Mouse (Mus musculus) MEL (cell line): ENCODE measurements around the gene Sgms1. TPM values are rescaled to one million over a fixed set of nuclear protein-coding genes. Genes with fewer than 3 reads are reported as not detected.

Experiments used
- DNase-seq: peaks from one replicate; pipeline ENCODE4 v3.0.0; 2011; ENCODE audit warnings: low read depth, low spot score
- H3K27ac ChIP-seq: 2 replicates; pipeline ENCODE4 v1.5.1; 2012; ENCODE audit warnings: low read depth, mild to moderate bottlenecking, control low read depth, low read length, moderate library complexity; ENCODE audit not compliant: control insufficient read depth
- H3K27me3 ChIP-seq, 2 experiments: fragments of 150-350 bp in 1 of 2; sonication (generic) in 1 of 2; 2 replicates each; pipeline ENCODE4 v1.6.1; 2012; ENCODE audit warnings: low read length in 2 of 2, mild to moderate bottlenecking in 2 of 2, improper control_type of control experiment in 1 of 2, moderate library complexity in 1 of 2; ENCODE audit not compliant: insufficient read depth in 2 of 2, control insufficient read depth in 1 of 2
- H3K36me3 ChIP-seq, 2 experiments: 2 replicates each; pipeline ENCODE4 v1.6.1; 2012 to 2014; ENCODE audit warnings: low read length in 2 of 2, improper control_type of control experiment in 1 of 2, inconsistent platforms in 1 of 2, mild to moderate bottlenecking in 1 of 2; ENCODE audit not compliant: insufficient read depth in 2 of 2, control insufficient read depth in 1 of 2
- H3K4me1 ChIP-seq, 2 experiments: fragments of 150-350 bp in 1 of 2; sonication (generic) in 1 of 2; 2 replicates each; pipeline ENCODE4 v1.6.1; 2012; ENCODE audit warnings: low read length in 2 of 2, improper control_type of control experiment in 1 of 2, mild to moderate bottlenecking in 1 of 2; ENCODE audit not compliant: insufficient read depth in 2 of 2, control insufficient read depth in 1 of 2
- H3K4me3 ChIP-seq, 2 experiments: fragments of 150-350 bp in 1 of 2; sonication (generic) in 1 of 2; 2 replicates each; pipeline ENCODE4 v1.5.1; 2012; ENCODE audit warnings: low read depth in 2 of 2, low read length in 2 of 2, mild to moderate bottlenecking in 2 of 2, moderate library complexity in 2 of 2, control low read depth in 1 of 2, improper control_type of control experiment in 1 of 2; ENCODE audit not compliant: control insufficient read depth in 1 of 2, insufficient read depth in 1 of 2
- H3K79me2 ChIP-seq: 2 replicates; pipeline ENCODE4 v1.6.1; 2012; ENCODE audit warnings: mild to moderate bottlenecking, low read length, moderate library complexity; ENCODE audit not compliant: control insufficient read depth, poor library complexity, insufficient read depth
- H3K9ac ChIP-seq: 2 replicates; pipeline ENCODE4 v1.6.1; 2012; ENCODE audit warnings: low read depth, mild to moderate bottlenecking, control low read depth, low read length, moderate library complexity; ENCODE audit not compliant: control insufficient read depth, poor library complexity, severe bottlenecking
- H3K9me3 ChIP-seq: fragments of 150-350 bp; sonication (generic); replicated peaks from 2 replicates; pipeline ENCODE4 v1.6.1; 2012; ENCODE audit warnings: mild to moderate bottlenecking, low read length, improper control_type of control experiment, moderate library complexity; ENCODE audit not compliant: insufficient read depth
- BHLHE40 ChIP-seq: IDR thresholded peaks from 2 replicates; pipeline ENCODE4 v1.6.1; 2012; ENCODE audit warnings: low read depth, mild to moderate bottlenecking, inconsistent platforms, low read length, improper control_type of control experiment, borderline replicate concordance
- CTCF ChIP-seq, 3 experiments: IDR thresholded peaks in 2 of 3; conservative IDR thresholded peaks in 1 of 3; 2 replicates each; pipeline ENCODE4 v1.5.1; 2011 to 2012; ENCODE audit warnings: low read length in 3 of 3, low read depth in 2 of 3, mild to moderate bottlenecking in 2 of 3, improper control_type of control experiment in 1 of 3, inconsistent platforms in 1 of 3, mixed read lengths in 1 of 3, moderate library complexity in 1 of 3; ENCODE audit not compliant: control insufficient read depth in 1 of 3, insufficient read depth in 1 of 3, poor library complexity in 1 of 3, severe bottlenecking in 1 of 3
- EP300 ChIP-seq, 2 experiments: IDR thresholded peaks; 2 replicates each; pipeline ENCODE4 v1.6.1; 2011; ENCODE audit warnings: improper control_type of control experiment in 2 of 2, low read length in 2 of 2, low read depth in 1 of 2, mild to moderate bottlenecking in 1 of 2
- GABPA ChIP-seq: IDR thresholded peaks from 2 replicates; pipeline ENCODE4 v1.6.1; 2012; ENCODE audit warnings: low read depth, mild to moderate bottlenecking, inconsistent platforms, low read length, improper control_type of control experiment, moderate library complexity
- GATA1 ChIP-seq: IDR thresholded peaks from 2 replicates; pipeline ENCODE4 v1.6.1; 2011; ENCODE audit warnings: low read depth, low read length, improper control_type of control experiment
- MEF2A ChIP-seq: IDR thresholded peaks from 2 replicates; pipeline ENCODE4 v1.6.1; 2014; ENCODE audit warnings: low read depth, mild to moderate bottlenecking, inconsistent platforms, low read length, improper control_type of control experiment; ENCODE audit not compliant: poor library complexity, insufficient replicate concordance, severe bottlenecking; ENCODE audit errors: extremely low read depth
- MYB ChIP-seq: IDR thresholded peaks from 2 replicates; pipeline ENCODE4 v1.6.1; 2011; ENCODE audit warnings: mild to moderate bottlenecking, low read depth, low read length, improper control_type of control experiment
- POLR2A ChIP-seq, 2 experiments: IDR thresholded peaks; 2 replicates each; pipeline ENCODE4 v1.6.1; 2011 to 2012; ENCODE audit warnings: low read length in 2 of 2, mild to moderate bottlenecking in 2 of 2, control low read depth in 1 of 2, improper control_type of control experiment in 1 of 2, low read depth in 1 of 2, moderate library complexity in 1 of 2; ENCODE audit not compliant: control insufficient read depth in 1 of 2, insufficient read depth in 1 of 2, poor library complexity in 1 of 2
- POLR2AphosphoS2 ChIP-seq: IDR thresholded peaks from 2 replicates; pipeline ENCODE4 v1.6.1; 2011; ENCODE audit warnings: low read length, improper control_type of control experiment
- POLR2AphosphoS5 ChIP-seq: IDR thresholded peaks from 2 replicates; pipeline ENCODE4 v1.6.1; 2012; ENCODE audit warnings: low read depth, borderline replicate concordance, mild to moderate bottlenecking, inconsistent platforms, low read length, moderate library complexity, mixed read lengths
- RAD21 ChIP-seq: IDR thresholded peaks from 2 replicates; pipeline ENCODE4 v1.6.1; 2011; ENCODE audit warnings: mild to moderate bottlenecking, low read depth, low read length, improper control_type of control experiment
- SIN3A ChIP-seq: IDR thresholded peaks from 2 replicates; pipeline ENCODE4 v1.6.1; 2012; ENCODE audit warnings: low read length, improper control_type of control experiment, inconsistent platforms
- SMC3 ChIP-seq: IDR thresholded peaks from 2 replicates; pipeline ENCODE4 v1.6.1; 2011; ENCODE audit warnings: low read depth, low read length, improper control_type of control experiment
- TAL1 ChIP-seq: IDR thresholded peaks from 2 replicates; pipeline ENCODE4 v1.6.1; 2012; ENCODE audit warnings: mild to moderate bottlenecking, inconsistent platforms, low read length, moderate library complexity, mixed read lengths
- TBP ChIP-seq: IDR thresholded peaks from 2 replicates; pipeline ENCODE4 v1.8.0; 2011; ENCODE audit warnings: low read depth, low read length, improper control_type of control experiment
- TCF12 ChIP-seq: IDR thresholded peaks from 2 replicates; pipeline ENCODE4 v1.6.1; 2014; ENCODE audit warnings: low read depth, mild to moderate bottlenecking, inconsistent platforms, low read length, improper control_type of control experiment, moderate library complexity
- USF1 ChIP-seq: IDR thresholded peaks from 2 replicates; pipeline ENCODE4 v1.6.1; 2014; ENCODE audit warnings: low read depth, mild to moderate bottlenecking, inconsistent platforms, low read length, improper control_type of control experiment, moderate library complexity
- ZC3H11A ChIP-seq: IDR thresholded peaks from 2 replicates; pipeline ENCODE4 v1.6.1; 2012; ENCODE audit warnings: low read depth, mild to moderate bottlenecking, inconsistent platforms, low read length, improper control_type of control experiment
- ZKSCAN1 ChIP-seq: IDR thresholded peaks from 2 replicates; pipeline ENCODE4 v1.6.1; 2012; ENCODE audit warnings: low read depth, mild to moderate bottlenecking, inconsistent platforms, low read length, improper control_type of control experiment, moderate library complexity
- polyA plus RNA-seq, 2 experiments: library from polyadenylated mRNA; stranded (reverse) in 1 of 2; unstranded in 1 of 2; fragments of >175 nt in 1 of 2; fragments of >200 nt in 1 of 2; gene quantifications; 2 replicates each; pipeline versions ENCODE4 v1.2.1 to v1.2.4; 2012; ENCODE audit warnings: low replicate concordance in 2 of 2, low read depth in 1 of 2; ENCODE audit not compliant: insufficient read length in 2 of 2, insufficient read depth in 1 of 2, missing spikeins in 1 of 2
- total RNA-seq: library from RNA; depleted of rRNA; stranded (reverse); fragments of 300-350 nt; gene quantifications from 2 replicates; pipeline ENCODE4 v1.2.3, GENCODE M21; 2012

Sgms1 gene
- total and polyA plus RNA-seq, 3 experiments: 16.3 to 18.5 TPM; not detected in 1

GRCm38 (mm10) chr19:32129281-32129680, 260.2 kb downstream of the Sgms1 start:
- Histone ChIP-seq H3K27me3 (no peaks in the 10 kb centered on the region), H3K27ac (no peak overlapping the region), H3K4me1 (peaks cover 0 to 4% of the 10 kb centered on the region in 2 experiments; a peak in 1 of 4 replicates), H3K9ac (no peak overlapping the region), H3K9me3 (no peaks in the 10 kb centered on the region), H3K4me3 (no peak overlapping the region), H3K79me2 (no peaks in the 10 kb centered on the region), H3K36me3 (peaks cover 3 to 4% of the 10 kb centered on the region in 2 experiments)
- TF ChIP-seq ZKSCAN1 (no peak), MYB (no peak), TCF12 (peak; percentile 6; the same call in 1 of the 2 replicates), EP300 (IDR thresholded peaks at IDR 0.05; ENCODE audit: low read depth in 1 of 2, low read length in 2 of 2) (peak in 1 of 2 experiments; percentile 51; a peak in 2 of 4 replicates), GATA1 (peak; percentile 47; the same call in 1 of the 2 replicates), TAL1 (peak; percentile 17; the same call in 1 of the 2 replicates), USF1 (no peak), POLR2AphosphoS5 (no peak), POLR2A (IDR thresholded peaks at IDR 0.05; ENCODE audit: control insufficient read depth in 1 of 2, insufficient read depth in 1 of 2, low read depth in 1 of 2, low read length in 2 of 2, poor library complexity in 1 of 2) (no peak)
- peak; percentile 40 for DNase-seq

- DNase-seq: peak; percentile 43
- no peak overlapping the region for H3K4me3 ChIP-seq
- no peaks in the 10 kb centered on the region for H3K9me3 ChIP-seq
- no peak overlapping the region for H3K9ac ChIP-seq
- H3K4me1 ChIP-seq: peaks cover 0 to 4% of the 10 kb centered on the region in 2 experiments; a peak in 1 of 4 replicates
- H3K79me2 ChIP-seq: no peaks in the 10 kb centered on the region
- H3K27me3 ChIP-seq: no peaks in the 10 kb centered on the region
- no peak for TF ChIP-seq POLR2AphosphoS2
- TF ChIP-seq MEF2A: no peak
- TF ChIP-seq BHLHE40: no peak
- no peak for TF ChIP-seq POLR2AphosphoS5
- TF ChIP-seq CTCF (IDR thresholded peaks at IDR 0.05 in 2 of 3, conservative IDR thresholded peaks at IDR 0.05 in 1 of 3; ENCODE audit: control insufficient read depth in 1 of 3, insufficient read depth in 1 of 3, low read depth in 2 of 3, low read length in 3 of 3, poor library complexity in 1 of 3, severe bottlenecking in 1 of 3): peak; percentile 54 to 67 (median 67)
- TF ChIP-seq RAD21: peak; percentile 51
- TF ChIP-seq ZC3H11A: peak; percentile 44
- TF ChIP-seq GABPA: no peak
- TF ChIP-seq USF1: no peak
- peak; percentile 65 for TF ChIP-seq SMC3
- no peak for TF ChIP-seq SIN3A
- no peak for TF ChIP-seq TBP
- TF ChIP-seq, all 39 proteins: peak for 4
- Histone ChIP-seq H3K27ac (no peak overlapping the region), H3K36me3 (peaks cover 3 to 4% of the 10 kb centered on the region in 2 experiments)
These were observed 262.2 kb downstream of the Sgms1 start for GRCm38 (mm10) chr19:32127180-32127850.
